Mouse (Mus musculus) neutrophil, adult 5-6 weeks (primary cell): ENCODE measurements around the gene Gtf3c5. TPM values are rescaled to one million over a fixed set of nuclear protein-coding genes. Genes with fewer than 3 reads are reported as not detected.
A peak's percentile ranks its signal among the peaks of the same experiment; 100 is the strongest.

Experiments
- ATAC-seq: fragments of 151-379, 151-347 bp; 2 replicates; pipeline ENCODE4 v1.8.0; 2017; ENCODE audit warnings: mild to moderate bottlenecking, moderate TSS enrichment; ENCODE audit not compliant: insufficient number of reproducible peaks, poor library complexity, low FRiP score, severe bottlenecking; ENCODE audit errors: extremely low read depth
- total RNA-seq: library from RNA; stranded (forward); fragments of 200-1000 nt; gene quantifications from 2 replicates; pipeline ENCODE4 v1.2.3, GENCODE M21; 2017

The Gtf3c5 gene
- 9.5 and 10.4 TPM in 2 replicates for total RNA-seq

DNA sequence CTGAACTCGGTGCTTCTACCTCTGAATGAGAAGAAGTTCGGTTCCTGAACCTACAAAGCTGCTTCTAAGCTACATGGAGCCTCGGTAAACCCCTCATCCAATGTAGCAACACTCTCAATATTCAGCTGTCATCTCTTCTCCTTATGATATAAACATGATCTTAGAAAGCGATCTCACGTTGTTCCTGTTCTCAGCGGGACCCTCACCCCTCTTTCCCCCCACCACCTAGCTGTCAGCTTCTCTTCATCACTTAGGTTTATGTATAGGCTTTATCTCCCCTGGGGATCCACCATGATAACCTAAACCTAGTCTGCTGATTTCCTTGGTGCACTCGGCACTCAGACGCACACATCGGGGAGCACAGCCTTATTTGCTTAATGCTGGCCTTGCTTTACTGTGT, at the start of gene Gtf3c5:
Gene Gtf3c5 (minus strand): TSS at position 101 of the 400 bp plus-strand sequence.
- no peak for ATAC-seq

DNA sequence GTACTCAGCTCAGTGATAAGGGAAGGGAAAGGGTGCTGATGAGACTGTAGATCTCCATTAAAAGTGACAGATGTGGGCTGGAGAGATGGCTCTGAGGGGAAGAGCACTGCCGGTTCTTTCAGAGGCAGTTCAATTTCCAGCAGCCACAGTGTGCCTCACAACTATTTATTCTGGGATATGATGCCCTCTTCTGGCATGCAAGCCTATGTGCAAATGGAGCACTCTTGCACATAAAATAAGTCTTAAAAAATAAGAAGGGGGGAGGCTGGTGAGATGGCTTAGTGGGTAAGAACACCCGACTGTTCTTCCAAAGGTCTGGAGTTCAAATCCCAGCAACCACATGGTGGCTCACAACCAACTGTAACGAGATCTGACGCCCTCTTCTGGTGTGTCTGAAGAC, 49.6 kb upstream of the Gtf3c5 start:
- ATAC-seq: no peak

DNA sequence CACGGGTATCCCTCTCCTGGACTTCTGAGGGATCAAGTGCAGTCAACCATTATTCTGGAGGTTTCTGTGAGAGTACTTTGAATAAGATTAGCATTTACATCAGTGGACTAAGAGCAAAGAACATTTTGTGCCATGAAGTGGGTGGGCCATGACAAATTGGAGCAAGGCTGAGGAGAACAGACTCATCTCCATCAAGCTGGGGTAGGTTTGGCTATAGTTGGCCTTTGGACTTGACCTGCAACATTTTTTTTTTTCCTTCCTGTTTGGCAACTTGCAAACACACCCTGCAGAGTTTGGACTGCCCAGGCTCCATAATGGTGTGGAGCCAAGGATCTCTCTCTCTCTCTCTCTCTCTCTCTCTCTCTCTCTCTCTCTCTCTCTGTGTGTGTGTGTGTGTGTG, 49.1 kb upstream of the Gtf3c5 start:
- no peak for ATAC-seq

DNA sequence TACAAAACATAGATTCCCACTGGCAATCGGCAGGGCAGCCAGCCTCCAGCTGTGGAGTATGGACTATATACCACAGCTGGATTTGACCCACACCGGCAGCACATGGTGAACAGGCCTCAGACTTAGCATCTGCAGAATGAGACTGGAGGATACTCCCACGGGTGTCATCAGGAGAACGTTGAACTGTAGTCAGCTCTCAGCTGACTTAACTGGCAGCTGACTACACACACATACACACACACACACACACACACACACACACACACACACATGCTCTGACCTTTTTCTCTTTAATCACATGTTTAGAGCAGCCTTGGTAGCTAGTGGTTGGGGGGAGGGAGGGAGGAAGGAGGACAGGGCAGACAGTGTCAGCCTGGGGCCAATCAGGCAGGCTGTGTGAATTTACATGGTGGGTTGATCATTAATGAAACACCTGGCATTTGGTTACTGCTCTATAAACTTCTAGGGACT, 46.4 kb upstream of the Gtf3c5 start:
- no peak for ATAC-seq

DNA sequence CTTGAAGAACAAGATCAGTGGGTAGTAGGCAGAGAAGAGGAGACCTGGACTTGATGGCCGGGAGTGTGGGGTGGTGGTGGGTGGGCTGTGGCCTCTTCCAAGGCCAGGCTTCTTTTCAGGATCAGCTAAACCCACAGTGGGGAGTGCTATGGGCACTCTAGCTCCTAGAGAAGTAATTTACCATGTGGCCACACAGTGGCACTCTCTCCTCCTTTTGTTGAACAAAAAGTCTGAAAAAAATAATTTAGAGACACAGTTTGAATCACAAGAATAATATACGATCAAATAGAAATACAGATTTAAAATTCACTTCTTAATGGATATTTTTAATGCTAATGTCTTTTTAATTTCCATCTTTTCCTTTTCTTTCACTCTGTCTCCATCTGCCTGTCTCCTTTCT, 44.5 kb upstream of the Gtf3c5 start:
- no peak for ATAC-seq

DNA sequence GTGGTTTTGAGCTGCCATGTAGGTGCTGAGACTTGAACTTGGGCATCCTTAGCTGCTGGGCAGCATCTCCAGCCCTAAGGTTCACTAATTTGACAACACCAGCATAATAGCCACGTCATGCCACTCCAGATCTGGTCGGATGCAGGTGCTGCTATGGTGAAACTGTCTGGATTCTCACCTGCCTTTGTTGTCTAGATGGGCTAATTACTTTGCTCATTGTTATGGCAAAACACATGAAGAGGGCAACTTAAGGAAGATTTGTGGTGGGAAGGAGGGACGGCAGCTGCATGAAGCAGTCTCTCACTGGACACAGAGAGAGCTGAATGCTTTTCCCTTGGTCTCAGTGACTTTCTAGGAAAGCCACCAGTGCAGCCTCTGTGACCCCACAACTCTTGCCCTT, 42.5 kb upstream of the Gtf3c5 start:
- no peak for ATAC-seq

DNA sequence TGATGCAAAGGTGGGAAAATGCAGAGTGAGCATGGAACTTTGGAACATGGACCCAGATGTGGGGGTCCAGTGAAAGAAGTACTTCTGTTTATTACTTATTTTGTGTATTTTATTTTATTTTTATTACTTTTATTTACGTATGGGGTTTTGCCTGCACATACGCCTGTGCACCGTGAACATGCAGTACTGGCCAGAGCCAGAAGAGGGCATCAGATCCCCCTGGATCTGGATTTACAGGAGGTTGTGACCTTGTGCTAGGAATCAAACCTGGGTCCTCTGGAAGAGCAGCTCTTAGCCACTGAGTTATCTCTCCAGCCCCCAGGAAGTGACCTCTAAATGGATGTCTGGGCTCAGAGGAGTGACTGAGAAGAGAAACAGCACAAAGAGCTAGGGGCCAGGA, 41.3 kb upstream of the Gtf3c5 start:
- no peak for ATAC-seq

DNA sequence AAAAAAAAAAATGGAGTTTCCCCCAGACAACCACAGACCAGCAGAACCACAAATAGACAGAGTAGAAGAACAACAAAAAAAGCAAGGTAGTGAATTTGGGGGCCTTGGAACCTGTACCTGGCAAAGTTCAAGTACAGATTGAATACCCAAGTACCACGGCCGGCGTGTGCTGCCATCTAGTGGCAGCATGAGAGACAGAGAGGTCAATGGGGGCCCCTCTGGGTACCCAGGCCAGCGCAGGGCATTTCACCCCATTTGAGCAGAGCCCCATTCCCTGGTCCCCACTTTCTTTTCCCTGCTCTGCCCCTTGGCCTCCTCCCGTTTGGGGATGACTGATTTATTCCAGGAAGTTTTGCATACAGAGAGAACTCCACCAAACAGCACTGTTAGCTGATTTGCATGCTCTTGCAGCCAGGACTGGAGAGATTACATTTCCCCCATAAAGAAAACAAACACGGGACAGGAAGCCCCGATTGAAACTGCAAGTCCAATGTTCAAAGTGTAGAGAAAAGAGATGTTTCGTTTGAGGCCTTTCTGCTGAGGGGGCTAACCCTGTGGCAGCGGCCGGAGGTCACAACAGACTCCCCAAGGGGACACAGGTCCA, 39.1 kb upstream of the Gtf3c5 start:
- ATAC-seq: peak; percentile 51; the same call in 1 of the 2 replicates

DNA sequence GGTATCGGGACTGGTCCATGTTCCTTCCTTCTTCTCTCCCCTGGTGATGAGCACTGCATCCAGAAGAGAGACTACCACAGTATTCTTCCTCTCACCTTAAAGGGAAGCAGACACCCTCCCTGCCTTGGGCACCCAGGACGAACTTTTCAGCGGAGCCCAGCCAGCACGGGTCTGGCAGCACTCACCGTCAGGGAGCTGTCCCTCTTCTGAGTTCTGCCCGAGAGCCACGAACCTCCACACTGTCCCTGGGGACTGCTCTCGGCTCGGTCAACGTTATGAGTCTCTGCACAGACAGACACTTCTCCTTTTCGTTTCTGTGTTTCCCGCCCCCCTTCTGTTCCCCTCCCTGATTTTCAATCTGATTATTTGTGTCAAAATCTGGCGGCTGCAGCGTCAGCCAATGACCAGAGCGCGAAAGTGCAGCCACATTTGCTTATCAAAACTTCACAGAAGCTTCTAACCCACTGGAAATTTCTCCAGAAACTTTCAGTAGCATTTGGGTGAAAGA, 38.2 kb upstream of the Gtf3c5 start, which contains the start of gene Gfi1b:
Gene Gfi1b (minus strand): TSS at position 319 of the 508 bp plus-strand sequence.
- ATAC-seq: peak; percentile 77

DNA sequence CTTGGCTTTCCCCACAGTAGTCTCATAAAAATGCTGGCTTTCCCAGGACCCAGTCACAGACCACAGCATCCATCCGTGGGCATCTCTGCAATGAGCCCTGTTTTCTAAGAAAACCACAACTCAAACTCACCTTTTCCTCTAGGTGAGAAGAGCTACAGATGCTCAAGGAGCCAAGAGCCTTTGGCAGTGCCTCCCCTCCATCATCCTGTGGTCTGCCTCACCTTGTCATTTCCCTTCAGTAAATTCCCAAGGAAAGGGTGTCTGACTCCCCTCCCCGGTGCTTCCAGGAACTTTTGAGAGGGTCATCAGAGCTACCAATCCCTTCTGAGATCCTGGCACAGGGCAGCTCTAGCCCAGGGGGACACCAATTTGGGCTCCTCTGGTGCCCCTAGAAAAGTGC, 37.6 kb upstream of the Gtf3c5 start:
- ATAC-seq: no peak

DNA sequence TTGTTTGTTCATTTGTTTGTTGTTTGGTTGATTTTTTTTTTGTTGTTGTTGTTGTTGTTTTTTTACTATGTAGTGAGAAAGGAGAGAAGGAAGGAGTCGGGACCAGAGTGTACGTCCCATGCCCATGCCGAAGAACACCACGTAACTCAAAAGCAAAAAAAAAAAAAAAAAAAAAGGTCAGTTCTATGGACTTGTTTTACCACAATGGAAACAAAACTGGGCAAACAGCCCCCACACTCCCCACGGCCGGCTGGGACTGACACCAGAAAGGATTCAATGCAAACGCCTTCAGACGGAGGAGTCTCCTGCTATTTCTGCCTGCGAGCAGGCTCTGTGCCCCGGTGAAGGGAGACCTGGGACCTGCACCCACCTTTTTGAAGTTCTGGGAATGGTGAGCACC, 37.0 kb upstream of the Gtf3c5 start:
- ATAC-seq: no peak

DNA sequence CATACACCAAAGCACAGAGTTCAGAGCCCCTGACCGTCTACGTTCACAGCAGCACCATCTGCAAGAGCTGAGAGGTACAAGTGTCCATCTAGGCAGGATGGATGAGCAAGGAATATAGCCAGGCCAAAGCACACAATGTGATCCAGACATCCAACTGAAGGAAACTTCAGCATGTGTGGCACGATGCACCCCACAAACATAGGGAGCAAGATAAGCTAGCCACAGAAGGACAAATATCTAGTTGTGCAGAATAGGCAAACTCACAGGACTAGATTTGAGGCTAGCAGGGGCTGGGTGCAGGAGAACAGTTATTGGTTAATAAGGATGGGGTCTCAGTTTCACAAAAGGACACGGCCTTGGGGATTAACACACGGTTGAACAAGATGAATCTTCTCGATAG, 35.8 kb upstream of the Gtf3c5 start:
- no peak for ATAC-seq

DNA sequence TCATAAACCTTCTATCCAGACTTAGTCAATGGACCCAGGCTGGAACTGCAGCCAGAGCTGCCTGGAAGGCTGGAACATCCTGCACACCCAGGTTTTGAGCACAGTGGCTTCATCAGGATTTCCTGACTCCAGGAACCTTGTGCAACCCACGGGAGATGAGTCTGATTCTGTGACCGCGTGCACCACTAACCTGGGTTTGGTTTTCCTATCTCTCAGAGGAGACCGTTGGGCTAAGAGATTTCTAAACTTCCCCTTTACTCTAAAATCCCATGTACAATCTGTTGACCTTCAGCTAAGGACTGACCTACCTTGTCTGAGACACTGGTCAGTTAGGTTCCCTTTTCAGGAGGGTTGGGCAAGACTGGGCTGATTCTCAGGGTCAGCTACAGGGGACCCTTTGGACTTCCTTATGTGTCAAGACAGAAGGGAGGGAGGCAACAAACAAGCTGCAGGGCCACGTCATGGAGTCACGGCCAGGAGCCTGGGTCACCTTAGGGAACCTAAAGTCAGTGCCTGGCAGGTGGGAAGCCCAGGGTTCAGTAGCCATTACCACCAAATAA, 35.3 kb upstream of the Gtf3c5 start:
- peak; percentile 42 for ATAC-seq

DNA sequence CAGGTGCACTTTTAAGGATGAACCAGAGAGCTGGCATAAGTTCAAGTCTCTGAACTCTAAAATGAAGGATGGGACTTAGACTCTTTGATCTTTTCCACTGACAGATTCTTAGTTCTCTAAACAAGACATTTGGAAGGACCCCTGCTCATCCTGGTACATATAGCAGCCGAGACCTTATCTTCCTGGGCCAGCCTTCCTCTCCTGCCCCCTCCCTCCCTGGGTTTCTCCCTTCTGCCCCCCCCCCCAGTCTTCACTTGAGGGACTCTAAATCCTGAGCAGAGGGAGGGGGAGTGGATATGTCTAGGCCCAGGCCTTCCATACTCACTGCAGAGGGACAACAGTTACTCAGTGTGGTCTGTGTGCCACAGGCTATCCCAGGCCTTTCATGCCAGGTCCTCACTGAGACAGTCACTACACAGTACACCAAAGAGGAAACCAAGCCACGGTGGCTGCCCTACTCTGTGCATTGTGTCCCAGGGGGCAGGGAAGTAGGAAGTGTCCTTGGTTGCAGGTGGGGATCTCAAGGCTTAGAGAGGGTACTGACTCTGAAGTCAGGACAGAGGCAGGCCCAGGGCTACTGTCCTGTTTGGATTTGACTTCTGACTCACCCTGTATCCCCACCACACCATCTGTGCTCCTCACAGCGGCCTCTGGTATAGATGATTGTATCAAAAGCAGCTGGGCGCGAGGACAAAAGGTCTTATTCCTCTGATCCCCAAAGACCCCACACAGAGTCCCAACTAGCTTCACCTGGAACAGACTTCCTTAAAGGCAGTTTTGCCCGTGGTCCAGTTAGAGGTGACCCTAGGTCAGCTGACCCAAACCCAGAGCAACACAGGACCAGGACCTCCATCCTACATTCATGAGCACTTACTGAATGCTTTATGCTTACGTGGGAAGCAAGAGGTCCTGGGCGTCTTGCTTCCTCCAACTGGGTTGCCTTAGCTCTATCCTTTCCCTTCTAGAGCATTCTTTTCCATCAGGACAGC, 34.2 kb upstream of the Gtf3c5 start:
- ATAC-seq: no peak

DNA sequence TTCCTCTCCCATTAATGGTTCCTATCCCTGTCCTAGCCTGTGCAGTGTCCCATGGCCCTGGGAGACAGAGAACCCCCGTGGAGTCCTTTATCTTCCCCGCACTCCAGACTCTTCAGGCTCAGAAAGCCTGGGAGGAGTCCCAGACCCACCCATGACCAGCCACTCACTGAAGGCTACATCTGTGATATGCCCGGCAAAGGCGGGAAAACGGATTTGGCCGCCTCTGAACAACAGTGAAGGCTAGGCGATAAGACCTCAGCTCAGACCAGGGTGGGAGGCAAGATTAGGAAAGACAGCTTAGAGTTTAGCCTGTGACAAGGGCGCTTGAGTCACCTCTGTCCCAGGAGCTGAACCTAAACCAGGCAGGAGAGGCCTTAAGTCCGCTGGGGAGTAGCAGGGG, 33.3 kb upstream of the Gtf3c5 start:
- no peak for ATAC-seq

DNA sequence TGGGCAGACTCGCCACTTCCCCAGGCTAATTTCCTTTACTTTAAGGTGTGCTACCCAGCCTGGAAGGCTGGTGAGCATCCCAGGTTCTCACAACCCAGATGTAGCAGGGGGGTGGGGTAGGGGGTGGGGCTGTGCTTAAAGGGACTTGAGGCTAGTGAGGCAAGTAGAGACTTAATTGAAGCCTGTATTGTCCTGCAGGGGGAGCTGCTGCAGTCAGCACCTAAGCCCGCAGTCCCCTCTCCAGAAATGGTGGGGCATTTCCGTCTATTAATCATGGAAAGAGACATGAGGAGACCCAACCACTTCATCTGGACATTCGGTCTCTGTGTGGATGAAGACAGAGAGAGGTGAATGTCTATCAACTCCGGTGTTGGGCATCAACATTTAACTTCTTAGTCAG, 32.8 kb upstream of the Gtf3c5 start:
- ATAC-seq: no peak

DNA sequence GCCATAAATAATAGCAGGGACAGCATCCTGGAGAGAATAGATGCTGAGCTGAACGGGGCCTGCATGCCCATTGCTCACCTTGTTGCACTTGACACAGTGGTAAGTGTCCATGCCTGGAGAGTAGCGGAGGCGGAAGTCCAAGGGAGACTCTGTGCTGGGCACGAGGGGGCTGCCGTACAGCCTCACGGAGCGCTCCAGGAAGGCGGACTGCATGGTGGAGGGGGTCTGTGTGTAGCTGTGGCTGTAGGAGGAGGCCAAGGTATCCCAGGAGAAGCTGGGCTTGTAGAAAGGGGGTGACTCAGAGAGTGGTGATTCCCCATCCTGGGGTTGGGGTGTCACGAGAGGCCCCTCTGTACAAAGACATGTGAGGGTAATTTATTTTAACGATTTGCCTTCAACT, 30.0 kb upstream of the Gtf3c5 start:
- no peak for ATAC-seq

DNA sequence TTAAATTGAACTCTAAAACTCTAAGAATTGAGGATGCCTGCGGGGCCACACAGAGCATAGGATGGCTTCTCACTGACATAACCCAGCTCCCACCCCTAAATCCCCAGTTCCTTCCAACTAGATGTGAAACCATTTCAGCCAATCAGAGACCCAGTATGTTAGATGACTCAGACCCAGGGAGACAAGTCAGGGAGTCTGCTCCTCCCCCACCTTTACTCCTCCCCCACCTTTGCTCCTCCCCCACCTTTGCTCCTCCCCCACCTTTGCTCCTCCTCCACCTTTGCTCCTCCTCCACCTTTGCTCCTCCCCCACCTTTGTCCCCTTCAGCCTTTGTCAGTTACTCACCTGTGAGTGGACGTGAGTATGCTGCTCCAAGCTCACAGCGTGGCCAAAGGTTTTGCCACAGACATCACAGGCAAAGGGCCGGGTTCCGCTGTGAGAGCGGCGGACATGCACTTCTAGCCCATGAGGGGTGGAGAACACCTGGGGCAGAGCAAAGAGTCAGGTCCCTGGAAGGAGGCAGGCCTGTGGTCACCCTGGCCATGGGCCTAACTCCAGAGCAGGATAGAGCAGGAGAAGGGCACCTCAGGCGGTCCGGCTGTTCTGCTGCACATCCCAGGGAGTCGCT, 29.0 kb upstream of the Gtf3c5 start:
- ATAC-seq: no peak

DNA sequence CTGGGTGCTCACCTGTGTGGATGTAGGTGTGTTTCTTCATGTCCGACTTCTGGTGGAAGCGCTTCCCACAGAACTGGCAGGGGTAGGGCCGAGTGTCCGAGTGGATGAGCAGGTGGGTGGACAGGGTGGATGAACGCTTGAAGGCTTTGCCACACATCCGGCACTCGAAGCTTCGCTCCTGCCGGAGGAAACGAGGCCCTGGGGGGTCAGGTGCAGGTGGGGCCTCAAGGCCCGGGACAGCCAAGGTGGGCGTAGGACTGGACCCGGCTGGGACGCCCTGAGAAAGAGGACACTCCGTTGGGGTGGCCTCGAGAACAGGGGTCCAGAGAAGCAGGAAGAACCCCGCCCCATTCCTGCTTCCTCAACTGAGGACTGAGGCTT, 27.8 kb upstream of the Gtf3c5 start:
- ATAC-seq: no peak
